Mouse (Mus musculus) heart, adult 2 months (tissue): ENCODE results near the gene Rhebl1.

ENCODE experiments used
- CTCF ChIP-seq: fragments of 200-600 bp; IDR thresholded peaks from 2 replicates; pipeline ENCODE4 v1.8.1; 2022; ENCODE audit warnings: antibody characterized with exemption, mild to moderate bottlenecking, moderate library complexity
- EP300 ChIP-seq: fragments of 200-500 bp; IDR thresholded peaks from 2 replicates; pipeline ENCODE4 v1.6.1; 2011; ENCODE audit warnings: low read depth, low read length, control low read depth; ENCODE audit not compliant: insufficient read depth
- POLR2A ChIP-seq: fragments of 200-500 bp; IDR thresholded peaks from 2 replicates; pipeline ENCODE4 v1.6.1; 2011; ENCODE audit warnings: mild to moderate bottlenecking, low read depth, low read length, control low read depth; ENCODE audit not compliant: insufficient read depth

DNA sequence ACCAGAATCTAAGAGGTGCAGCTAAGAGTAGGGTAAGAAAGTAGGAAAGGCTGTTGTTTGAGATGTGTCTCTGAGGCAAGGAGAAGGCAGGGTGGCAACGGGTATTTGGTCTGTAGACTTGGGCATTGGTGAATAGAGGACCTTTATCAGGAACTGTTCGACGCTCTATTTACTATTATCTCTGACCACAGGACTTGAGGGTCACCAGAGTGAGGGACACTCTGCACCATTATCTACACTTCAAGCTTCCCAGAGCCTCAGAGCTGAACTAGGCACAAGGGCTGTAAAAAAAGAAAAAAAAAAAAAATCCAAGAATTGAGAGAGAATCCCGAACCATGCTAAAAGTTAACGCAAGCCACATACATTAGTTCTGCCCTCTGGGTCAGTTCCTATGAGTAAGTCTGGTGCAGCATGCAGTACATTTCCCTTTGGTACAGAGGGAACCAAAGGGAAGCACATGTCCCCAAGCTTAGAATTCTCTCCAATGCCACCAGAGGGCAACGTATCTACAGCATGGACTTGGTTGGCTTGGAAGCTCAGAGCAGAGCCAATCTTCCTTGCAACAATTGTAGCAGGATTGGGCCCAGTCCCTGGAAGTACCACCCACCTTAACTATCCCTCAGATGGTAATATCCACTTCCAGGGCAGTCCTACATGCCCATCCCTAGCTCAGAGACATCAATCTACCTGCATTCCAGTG, 2.3 kb downstream of the Rhebl1 start:
- TF ChIP-seq EP300 (peak; percentile 94), CTCF (peak; percentile 91), POLR2A (no peak; the same call in 1 of the 2 replicates)
